Mouse (Mus musculus) CD4-positive, CD25-positive, alpha-beta regulatory T cell, adult 4 months (primary cell): ENCODE results near the gene Cbll1. TPM values are rescaled to one million over a fixed set of nuclear protein-coding genes. Genes with fewer than 3 reads are reported as not detected.

Experiments used
- ATAC-seq: one replicate; pipeline ENCODE4 v1.8.0; 2017
- polyA plus RNA-seq, 2 experiments: library from polyadenylated mRNA; unstranded; fragments of 100-300 nt; shearing (Covaris generic); gene quantifications; one replicate each; pipeline ENCODE4 v1.2.1; 2017

Cbll1 gene
- 10 to 100 TPM; 26.2 to 32.6 TPM for polyA plus RNA-seq

- peak; percentile 90 for ATAC-seq
Measured at GRCm38 (mm10) chr12:31499314-31500131, at the start of gene Cbll1. Cbll1 (minus strand) TSS chr12:31499616.

GRCm38 (mm10) chr12:31546061-31546460 is 46.6 kb upstream of the Cbll1 start:
- no peak for ATAC-seq

GRCm38 (mm10) chr12:31545219-31545618 is 45.8 kb upstream of the Cbll1 start:
- ATAC-seq = no peak

GRCm38 (mm10) chr12:31541541-31541940 is 42.1 kb upstream of the Cbll1 start:
- ATAC-seq = no peak

GRCm38 (mm10) chr12:31539783-31540182 is 40.4 kb upstream of the Cbll1 start:
- ATAC-seq = no peak

- ATAC-seq = no peak
Measured at GRCm38 (mm10) chr12:31537515-31538230, 38.3 kb upstream of the Cbll1 start.

GRCm38 (mm10) chr12:31534060-31534843 is 34.8 kb upstream of the Cbll1 start:
- no peak for ATAC-seq

GRCm38 (mm10) chr12:31533218-31533908 is 33.9 kb upstream of the Cbll1 start:
- ATAC-seq = no peak

GRCm38 (mm10) chr12:31532054-31532453 is 32.6 kb upstream of the Cbll1 start:
- no peak for ATAC-seq

- no peak for ATAC-seq
Measured at GRCm38 (mm10) chr12:31527407-31527806, 28.0 kb upstream of the Cbll1 start.

- no peak for ATAC-seq
Measured at GRCm38 (mm10) chr12:31521371-31521770, 22.0 kb upstream of the Cbll1 start.

- ATAC-seq = no peak
Measured at GRCm38 (mm10) chr12:31520119-31520518, 20.7 kb upstream of the Cbll1 start.

- ATAC-seq = no peak
Measured at GRCm38 (mm10) chr12:31513724-31514503, 14.5 kb upstream of the Cbll1 start.

GRCm38 (mm10) chr12:31512634-31513411 is 13.4 kb upstream of the Cbll1 start:
- ATAC-seq = no peak

GRCm38 (mm10) chr12:31511218-31511617 is 11.8 kb upstream of the Cbll1 start:
- no peak for ATAC-seq

- ATAC-seq = no peak
Measured at GRCm38 (mm10) chr12:31508496-31508895, 9.1 kb upstream of the Cbll1 start.

- ATAC-seq = peak; percentile 51
Measured at GRCm38 (mm10) chr12:31507718-31508364, 8.4 kb upstream of the Cbll1 start.

GRCm38 (mm10) chr12:31503211-31503610 is 3.8 kb upstream of the Cbll1 start:
- no peak for ATAC-seq

GRCm38 (mm10) chr12:31501266-31501665 is 1.9 kb upstream of the Cbll1 start:
- ATAC-seq = no peak

GRCm38 (mm10) chr12:31500196-31500595 is 780 bp upstream of the Cbll1 start:
- peak; percentile 1 for ATAC-seq
